Mouse (Mus musculus) liver, postnatal 0 days (tissue): ENCODE results near the gene Cbfa2t3.

ENCODE experiments used
- CTCF ChIP-seq: sonication (generic); IDR thresholded peaks from 2 replicates; pipeline ENCODE4 v1.5.1; 2016; ENCODE audit warnings: antibody characterized with exemption, low read depth
- EP300 ChIP-seq: IDR thresholded peaks from 2 replicates; pipeline ENCODE4 v1.6.1; 2016; ENCODE audit warnings: antibody characterized with exemption, low read depth, mild to moderate bottlenecking

DNA sequence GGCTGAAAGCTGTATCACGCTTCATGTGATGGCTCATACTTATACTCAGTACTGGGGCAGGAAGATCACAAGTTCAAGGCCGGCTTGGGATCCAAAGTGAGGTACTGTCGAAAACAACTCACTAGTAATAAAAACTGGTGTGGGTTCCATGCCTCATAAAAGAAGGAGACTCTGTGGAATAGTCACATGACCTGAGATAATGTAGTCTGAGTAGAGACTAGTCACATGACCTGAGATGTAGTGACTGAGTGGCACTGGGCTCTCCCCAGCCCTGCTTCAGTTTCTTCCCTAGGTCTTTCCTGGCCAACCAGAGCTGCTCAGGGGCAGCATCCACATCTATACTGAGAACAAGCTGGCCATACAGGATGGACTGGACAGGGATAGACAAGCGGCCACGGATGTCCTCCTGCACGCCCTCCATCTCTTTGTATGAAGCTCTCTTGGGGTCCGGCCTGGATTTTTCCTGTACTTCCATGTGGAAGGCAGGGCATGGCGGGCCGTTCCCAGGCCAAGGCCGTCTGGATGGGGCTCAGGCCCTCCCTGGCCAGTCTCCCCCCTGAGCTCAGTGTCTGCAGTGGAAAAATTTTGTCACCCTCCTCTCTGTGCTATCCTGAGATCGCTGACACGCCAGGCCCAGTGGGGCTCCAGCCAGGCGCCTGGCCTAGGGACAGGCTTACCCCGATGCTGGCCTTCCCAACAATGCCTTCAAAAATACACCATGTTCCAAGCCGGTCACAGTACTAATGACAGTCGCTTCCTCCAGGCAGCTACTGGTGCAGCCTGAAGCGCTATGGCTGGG, 74.9 kb downstream of the Cbfa2t3 start:
- no peak for TF ChIP-seq CTCF
- no peak for TF ChIP-seq EP300
